Mouse (Mus musculus) retina, postnatal 1 day (tissue): ENCODE data around the gene Olfr64.

Source experiments
- DNase-seq: peaks from one replicate; pipeline ENCODE4 v3.0.0-alpha.2; 2012

Olfr64 gene

DNA sequence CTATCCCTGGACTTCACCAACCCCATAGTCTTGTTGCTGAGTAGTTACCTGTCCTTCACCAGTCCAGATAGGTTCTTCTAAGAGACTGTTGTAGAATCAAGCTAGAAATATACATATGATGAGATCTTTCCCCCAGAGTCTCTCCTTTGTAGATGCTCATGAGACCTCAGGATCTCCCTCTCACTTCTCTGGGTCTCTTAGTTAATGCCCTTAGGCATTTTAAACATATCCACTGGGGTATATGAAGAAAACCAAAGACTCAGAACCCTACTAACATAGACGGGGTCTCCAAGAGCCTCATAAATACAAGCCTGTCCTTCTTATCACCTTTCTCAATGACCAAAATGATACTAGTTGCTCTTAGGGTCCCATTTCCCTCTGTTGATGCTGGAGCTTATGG, at the start of gene Olfr64:
Olfr64 (minus strand) TSS at position 101 of the 400 bp plus-strand sequence.
- no peak for DNase-seq

DNA sequence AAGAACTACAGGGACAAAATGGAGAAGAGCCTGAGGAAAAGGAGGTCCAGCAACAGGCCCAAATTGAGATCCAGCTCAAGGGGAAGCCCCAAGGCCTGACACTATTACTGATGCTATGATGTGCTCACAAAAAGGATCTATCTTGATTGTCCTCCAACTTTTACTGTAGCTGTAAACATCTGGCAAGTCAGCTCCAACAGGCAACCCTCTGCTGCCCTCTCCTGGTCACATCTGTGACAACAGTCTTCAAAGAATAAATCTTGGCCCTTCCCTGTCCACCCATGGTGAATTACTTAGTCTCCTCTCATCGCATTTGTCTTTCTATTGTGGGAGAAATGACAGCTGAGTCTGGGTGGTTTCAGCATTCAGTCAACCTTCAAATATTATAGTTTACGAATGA, 48.4 kb upstream of the Olfr64 start:
- DNase-seq = peak; percentile 59

DNA sequence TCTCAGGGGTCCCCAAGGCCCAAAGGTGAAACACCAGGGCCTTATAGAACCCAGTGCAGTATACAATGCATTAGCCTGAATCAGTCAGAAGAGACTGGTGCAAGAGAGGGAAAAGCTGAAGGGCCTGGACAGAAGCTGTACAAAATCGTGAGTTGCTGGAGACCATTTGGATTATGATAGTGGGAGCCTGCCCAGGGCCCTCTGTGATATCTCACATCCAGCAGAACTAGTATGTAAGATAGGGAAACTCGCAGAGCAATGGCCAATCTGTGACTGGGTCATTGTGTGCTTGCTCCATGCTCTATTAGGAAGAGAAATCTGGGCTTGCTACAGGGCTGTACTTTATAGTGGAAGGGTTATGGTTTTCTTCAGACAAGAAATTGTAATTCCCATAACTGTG, 40.0 kb upstream of the Olfr64 start, which contains the start of gene Olfr632:
Olfr632 (plus strand) TSS at position 84 of the 400 bp plus-strand sequence.
- DNase-seq = no peak

DNA sequence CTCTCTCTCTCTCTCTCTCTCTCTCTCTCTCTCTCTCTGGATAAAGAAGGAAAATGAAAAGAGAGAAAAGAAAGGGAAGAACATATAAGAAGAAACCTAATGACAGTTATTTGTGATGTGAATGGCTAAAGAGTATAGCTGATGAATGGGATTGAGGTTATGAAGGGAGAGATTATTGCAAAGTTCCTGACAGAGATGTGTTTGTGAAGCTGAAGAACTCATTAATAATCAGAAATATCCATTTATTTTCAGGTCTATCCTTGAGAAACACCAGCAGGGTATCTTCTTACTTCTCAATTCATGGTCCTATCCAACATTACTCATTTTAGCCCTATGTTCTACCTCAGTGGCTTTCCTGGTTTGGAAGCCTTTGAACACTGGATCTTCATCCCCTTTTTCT, 34.2 kb upstream of the Olfr64 start, which contains the start of gene Olfr631:
Olfr631 (plus strand) TSS at position 301 of the 400 bp plus-strand sequence.
- DNase-seq = no peak

DNA sequence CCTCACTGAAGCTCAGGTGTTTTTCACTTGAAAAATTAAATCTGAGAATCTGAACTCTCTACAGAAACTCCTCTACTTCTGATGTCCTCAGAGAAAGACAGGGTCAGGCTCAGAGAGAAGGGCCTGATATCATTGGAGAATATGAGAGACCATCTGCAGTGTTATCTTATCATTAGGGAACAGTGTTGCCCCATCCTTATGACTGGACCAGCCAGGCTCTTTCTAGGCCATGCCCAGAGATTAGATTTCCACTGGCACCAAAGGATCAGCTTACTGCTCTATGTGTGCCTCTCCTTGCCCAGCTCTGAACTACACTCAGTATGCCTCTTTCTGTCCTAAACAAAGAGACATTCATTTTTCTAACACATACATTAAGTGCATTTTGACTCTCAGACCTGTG, 21.1 kb upstream of the Olfr64 start:
- DNase-seq = no peak

DNA sequence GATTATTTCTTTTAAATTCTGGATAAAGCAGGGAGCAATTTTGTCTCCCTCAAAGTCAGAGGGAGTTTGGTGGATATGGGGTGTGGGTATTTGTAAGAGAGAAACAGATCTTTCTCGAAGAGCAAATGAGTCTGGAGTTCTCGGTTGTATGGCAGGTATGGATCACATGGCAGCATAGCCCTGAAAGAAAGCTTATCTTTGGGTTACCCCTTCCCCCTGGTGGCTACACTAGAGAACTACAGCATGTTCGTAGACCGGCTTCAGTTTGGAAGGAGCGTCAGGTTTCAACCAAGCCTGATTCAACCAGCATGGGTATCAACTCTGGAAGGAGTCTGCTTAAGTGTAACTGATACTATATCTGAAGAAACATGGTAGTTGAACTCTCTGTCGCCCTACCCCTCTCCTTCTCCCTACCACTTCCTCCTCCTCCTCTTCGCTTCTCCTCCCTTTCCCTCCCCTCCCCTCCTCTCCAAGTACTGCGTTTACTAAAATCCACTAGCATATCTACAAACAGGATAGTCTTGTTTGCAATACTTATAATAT, 18.8 kb upstream of the Olfr64 start:
- DNase-seq = peak; percentile 3

DNA sequence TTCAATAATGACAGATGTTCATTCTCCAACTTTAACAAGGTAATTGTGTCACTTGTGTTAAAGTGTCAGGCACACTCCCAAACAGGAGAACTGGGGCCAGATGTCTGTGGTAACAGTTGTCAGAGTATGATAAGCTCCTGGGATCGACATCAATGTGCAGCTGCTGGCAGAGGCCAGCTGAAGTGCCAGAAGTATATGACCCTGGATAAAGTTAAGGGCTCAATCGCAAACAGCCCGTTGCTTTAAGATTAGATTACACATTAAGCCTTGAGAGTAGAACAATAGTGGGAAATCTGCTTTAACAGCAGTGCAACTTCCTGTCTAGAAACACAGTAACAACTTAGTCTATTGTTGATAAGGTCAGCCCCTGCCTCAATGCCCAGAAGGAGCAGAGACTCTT, 15.8 kb upstream of the Olfr64 start:
- DNase-seq = no peak

DNA sequence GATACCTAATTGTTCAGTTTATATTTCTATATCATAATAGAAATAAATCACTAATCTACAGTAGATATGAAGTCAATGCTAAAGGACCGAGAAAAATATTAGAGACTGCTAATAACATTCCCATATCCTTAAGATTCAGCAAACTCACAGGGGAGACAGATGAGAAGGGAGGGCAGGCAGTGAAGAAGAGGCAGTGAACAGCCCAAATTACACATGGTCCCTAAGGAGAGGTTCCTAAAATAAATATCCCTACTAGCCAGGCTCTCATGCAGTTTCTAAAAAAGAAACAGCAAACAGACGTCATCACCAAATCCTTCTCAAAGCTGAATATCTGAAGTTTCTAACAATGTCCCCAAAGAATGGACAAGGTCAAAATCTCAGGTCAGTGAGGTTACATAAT, 8.9 kb upstream of the Olfr64 start, which contains the start of gene Olfr65:
Olfr65 (plus strand) TSS at position 301 of the 400 bp plus-strand sequence.
- DNase-seq = no peak

DNA sequence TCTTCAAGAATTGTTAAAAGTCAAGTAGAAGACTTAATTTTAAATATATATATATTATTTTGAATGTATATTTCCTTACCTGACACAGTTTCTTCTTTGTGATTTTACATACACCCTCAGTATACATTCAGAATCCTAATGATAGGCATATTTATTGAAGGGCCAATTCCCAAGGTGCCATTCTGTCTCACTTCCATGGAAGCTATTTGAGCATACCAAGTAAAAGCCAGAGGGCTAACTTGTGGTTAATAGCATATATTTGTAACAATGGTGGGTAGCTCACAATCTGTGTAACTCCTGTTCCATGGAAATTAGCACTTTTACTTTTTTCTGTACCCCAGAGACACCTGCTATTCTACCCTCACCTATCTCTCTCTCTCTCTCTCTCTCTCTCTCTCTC, 8.1 kb downstream of the Olfr64 start, which contains the start of gene Olfr66:
Olfr66 (minus strand) TSS at position 101 of the 400 bp plus-strand sequence.
- no peak for DNase-seq

DNA sequence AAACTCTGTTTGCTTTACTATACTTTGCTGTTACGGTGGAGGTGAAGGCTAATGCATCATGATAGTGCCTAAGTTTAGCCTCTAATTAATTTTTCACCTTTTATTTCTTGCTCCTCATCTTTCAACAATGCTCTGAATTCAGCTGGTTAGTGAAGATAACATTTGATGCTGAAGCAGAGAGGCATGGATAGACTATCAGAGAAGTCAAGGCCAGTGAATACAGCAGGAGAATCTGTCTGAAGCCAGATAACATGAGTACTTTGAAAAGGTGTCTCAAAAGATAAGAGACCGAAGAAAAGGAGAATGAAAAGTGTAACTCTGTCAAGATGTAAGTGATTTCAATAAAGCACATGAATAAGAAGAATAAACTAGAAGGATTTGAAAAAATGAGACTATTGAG, 17.2 kb downstream of the Olfr64 start:
- DNase-seq = no peak

DNA sequence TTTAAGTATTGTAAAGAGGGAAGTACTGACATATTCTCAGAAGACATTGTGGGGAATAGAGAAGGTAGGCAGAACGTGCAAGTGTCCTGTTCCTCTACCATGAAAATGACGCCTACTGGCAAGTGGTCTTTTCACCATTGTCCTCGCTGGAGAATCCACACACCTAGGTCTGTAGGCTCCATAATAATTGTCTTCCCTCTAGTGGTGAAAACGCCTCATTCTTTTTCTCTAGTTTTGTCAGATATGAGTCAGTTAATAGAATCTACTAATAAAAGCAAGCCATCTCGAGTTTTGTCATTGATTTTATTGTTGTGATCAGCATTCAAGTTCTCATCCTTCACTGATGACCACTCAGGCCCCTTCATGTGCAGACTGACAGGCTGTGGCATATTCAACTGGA, 19.8 kb downstream of the Olfr64 start:
- no peak for DNase-seq

DNA sequence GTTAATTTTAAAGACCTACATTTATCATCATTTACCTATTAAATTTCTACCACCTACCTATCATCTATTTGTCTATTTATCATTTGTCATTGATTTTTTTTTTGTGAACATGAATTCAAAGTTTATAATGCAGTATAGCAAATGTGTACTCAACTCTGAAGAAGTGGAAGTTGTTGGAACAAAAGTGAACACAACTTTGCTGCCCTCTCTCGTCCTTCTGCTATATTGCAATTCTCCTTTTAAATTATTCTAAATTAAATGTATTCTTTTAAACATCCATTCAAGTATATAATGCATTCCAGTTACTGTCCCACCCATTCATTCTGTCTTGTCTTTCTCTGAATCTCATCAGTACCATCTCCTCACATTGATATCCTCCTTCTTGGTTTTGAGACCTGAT, 21.2 kb downstream of the Olfr64 start:
- DNase-seq = no peak

DNA sequence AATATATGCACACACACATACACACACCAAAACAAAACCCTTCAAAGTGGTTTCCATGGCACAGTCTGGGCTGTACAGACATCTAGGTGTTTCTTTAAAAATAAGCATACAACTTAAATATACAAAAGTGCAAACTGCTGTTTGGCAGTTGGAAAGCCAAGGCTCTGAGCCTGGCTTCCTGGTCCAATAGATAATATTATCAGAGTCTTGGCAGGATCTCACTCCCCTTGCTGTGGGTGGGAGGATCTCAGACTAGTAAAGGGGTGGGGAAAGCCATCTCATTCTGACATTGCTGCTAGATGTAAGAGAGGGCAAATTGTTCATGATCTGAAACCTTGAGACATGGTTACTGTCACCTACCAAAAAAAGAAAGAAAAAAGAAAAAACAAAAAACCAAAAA, 23.6 kb downstream of the Olfr64 start:
- no peak for DNase-seq

DNA sequence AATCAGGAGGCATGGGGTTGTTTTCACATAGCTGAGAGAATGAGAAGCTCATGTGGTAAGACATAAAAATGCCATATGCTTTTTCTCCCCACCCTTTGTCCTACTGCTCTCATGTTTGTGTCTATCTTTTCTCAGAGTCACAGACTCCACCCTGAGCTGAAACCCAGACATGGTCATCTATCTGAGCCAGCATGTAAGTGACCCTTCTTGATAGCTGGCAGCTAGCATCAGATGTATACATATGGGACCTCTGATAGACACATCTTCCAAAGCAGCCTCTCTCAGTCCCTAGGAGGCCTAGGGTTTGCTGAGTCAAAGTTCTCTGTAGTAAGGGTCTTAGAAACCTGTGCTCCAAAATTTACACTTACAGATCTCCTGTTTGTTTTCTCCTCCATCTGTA, 28.6 kb downstream of the Olfr64 start:
- DNase-seq = no peak

DNA sequence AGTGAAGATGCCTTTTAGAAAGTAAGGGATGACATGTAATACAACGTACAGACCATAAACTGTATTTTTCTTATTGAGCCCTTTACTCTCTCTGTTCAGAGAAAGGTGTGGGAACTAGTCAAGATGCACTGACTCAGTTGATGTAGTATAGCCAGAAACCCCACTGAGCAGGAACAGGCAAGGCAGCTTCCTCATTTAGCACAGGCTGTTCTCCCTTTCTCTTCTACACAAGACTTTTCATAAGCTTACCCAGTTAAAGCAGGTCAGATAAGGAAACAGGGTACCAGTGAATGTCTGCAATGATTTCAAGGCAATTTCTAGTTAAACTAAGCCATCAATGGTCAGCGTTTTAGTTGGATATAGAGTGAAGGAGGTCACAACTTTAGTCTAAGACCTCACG, 32.8 kb downstream of the Olfr64 start:
- no peak for DNase-seq

DNA sequence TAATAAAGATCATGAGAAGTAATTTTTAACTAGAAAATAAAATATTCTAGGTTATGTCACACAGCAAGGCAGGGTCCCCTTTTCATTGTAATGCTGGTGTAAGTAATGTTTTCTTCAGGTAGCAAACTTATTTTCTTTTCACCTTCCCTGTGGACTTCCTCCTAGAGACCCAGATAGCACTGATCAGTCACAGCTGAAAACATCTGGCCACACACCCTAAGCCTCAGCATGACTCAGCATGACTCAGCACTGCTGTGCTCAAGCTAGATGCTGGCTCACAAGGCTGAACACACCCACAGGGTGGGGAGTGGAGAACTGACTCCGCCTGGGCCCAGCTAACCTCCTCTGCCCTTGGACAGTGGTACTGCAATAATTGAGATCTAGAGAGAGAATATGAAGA, 33.4 kb downstream of the Olfr64 start:
- no peak for DNase-seq

DNA sequence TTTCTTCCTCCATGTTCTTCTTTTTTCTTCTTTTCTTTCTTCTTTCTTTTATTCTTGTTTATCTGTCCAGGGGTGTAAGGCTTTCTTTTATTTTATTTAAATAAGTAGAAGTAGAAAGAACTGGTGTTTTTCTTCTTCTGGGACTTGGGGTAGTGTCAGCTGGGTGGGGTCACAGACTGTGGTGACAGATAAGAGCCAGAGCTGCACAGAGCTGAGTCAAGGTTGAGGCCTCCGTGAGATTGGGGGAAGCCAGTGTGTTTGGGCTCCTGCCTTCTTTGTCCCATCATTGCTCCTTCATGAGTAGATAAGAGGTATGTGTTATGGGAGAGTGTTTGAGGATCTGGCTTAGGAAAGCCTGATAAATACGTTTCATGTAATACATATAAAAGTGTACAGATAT, 35.2 kb downstream of the Olfr64 start:
- DNase-seq = no peak

DNA sequence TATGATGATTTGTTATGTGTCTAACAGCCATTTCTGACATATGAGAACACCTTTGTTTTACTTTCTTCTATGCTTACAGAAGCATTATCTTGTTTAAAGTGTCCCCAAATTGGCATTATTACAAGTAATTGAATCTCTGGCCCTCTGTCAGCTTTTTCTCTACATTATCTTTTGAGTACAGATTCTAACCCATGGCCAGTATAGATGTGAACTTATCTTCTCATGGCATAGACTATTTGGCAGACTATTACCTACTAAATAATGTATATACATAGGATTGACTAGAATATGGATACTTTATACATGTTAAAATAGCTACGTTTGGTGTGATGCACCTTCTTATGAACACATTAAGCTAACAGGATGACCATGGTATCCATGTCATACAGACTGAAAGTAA, 39.6 kb downstream of the Olfr64 start:
- DNase-seq = no peak

DNA sequence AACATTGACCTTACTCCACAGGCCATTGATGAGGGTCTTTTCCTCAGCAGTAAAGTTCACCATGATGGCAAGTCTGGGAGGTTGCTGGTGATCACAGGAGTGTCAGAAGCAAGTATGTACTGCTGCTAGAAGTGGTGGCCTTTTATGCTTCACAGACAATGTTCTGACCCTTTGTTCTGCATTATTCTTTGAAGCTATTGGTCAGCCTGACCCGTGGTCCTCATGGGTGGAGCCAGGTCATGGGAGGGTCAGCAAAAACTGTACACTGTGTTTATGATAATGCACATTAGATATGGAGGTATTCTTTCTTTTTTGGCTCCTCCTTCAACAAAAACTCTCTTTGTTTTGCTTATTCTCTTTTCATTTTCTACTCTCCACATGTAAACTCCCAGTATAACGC, 41.2 kb downstream of the Olfr64 start, which contains the start of gene Hbb-y:
Hbb-y (minus strand) TSS at position 127 of the 400 bp plus-strand sequence.
- DNase-seq = no peak

DNA sequence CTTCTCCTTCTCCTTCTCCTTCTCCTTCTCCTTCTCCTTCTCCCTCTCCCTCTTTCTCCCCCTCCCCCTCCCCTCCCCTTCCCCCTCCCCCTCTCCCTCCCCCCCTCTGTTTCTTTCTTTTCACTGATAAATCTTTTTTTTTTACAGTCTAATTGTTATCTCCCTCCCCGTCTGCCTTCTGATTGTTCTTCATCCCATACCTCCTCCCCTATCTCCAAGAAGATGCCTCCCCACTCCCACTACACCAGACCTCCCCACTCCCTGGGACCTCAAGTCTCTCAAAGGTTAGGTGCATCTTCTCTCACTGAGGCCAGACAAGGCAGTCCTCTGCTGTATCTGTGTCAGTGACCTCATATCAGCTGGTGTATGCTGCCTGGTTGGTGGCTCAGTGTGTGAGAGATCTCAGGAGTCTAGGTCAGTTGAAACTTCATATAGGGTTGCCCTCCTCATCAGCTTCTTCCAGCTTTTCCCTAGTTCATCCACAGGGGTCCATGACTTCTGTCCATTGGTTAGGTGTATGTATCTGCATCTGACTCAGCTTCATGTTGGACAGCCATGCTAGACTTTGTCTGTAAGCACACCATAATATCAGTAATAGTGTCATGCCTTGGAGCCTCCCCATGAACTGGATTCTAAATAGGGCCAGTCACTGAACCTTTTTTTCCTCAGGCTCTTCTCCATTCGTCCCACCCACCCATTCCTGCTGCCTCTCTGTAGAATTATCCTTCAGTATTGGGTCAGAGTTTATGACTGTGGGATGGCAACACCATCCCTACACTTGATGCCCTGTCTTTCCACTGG, 49.6 kb downstream of the Olfr64 start:
- no peak for DNase-seq

DNA sequence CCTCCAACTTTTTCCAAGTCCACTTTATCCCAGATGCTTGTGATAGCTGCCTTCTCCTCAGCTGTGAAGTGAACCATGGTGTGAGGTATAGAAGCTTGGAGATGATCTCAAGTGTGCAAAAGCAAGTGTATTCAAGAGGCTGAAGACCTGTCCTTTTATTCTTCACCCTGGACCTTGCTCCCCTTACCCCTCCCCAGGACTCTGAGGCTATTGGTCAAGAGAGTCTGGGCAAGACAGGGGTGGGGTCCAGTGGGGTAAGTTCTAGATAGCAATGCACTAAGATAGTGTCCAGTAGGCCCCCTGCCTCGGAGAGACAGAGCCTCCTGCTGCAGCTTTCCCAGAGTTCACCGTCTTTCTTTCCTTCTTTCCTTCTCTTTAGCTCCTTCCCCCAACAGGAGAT, 51.3 kb downstream of the Olfr64 start, which contains the start of gene Hbb-bh1:
Hbb-bh1 (minus strand) TSS at position 131 of the 400 bp plus-strand sequence.
- no peak for DNase-seq

DNA sequence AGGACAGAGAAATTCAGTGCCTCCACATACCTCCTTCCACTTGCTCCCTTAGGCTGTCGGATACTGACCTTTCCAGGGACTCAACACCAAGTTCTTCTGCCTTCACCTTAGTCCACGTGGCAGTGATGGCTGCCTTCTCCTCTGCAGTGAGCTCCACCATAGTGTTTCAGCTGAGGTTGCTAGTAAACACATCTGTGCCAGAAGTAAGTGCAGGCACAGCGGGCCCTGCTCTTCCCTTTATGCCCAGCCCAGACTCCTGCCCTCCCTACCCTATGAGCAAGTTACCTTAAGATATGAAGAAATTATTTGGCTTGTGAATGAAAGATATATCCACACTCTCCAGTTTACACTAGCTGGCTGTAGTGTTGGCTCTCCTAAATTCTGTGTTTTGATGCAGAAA, 54.0 kb downstream of the Olfr64 start, which contains the start of gene Hbb-bh2:
Hbb-bh2 (minus strand) TSS at position 253 of the 400 bp plus-strand sequence.
- no peak for DNase-seq
